Mouse (Mus musculus) heart, adult 11 months (tissue): Measurements from ENCODE around the gene Fundc2.

Source experiments
- DNase-seq: peaks from one replicate; pipeline ENCODE4 v3.0.0; 2022

Fundc2 gene

GRCm38 (mm10) chrX:75382195-75382771 lies at the start of gene Fundc2, which contains the start of gene F8:
Gene Fundc2 (plus strand): TSS chrX:75382399.
Gene F8 (minus strand): TSS chrX:75382615.
- peak; percentile 99 for DNase-seq

GRCm38 (mm10) chrX:75370197-75370596 lies 12.0 kb upstream of the Fundc2 start:
- peak; percentile 79 for DNase-seq

GRCm38 (mm10) chrX:75372666-75373425 lies 9.4 kb upstream of the Fundc2 start:
- DNase-seq: no peak

GRCm38 (mm10) chrX:75376815-75377214 lies 5.4 kb upstream of the Fundc2 start:
- DNase-seq: no peak

GRCm38 (mm10) chrX:75381176-75381575 lies 1.0 kb upstream of the Fundc2 start:
- no peak for DNase-seq

GRCm38 (mm10) chrX:75381699-75382098 lies 500 bp upstream of the Fundc2 start:
- no peak for DNase-seq

- no peak for DNase-seq
These were observed 17.3 kb downstream of the Fundc2 start for GRCm38 (mm10) chrX:75399471-75399870.

GRCm38 (mm10) chrX:75402668-75403067 lies 20.5 kb downstream of the Fundc2 start:
- DNase-seq: peak; percentile 93

- no peak for DNase-seq
These were observed 21.2 kb downstream of the Fundc2 start for GRCm38 (mm10) chrX:75403350-75403749.

- DNase-seq: no peak
These were observed 27.5 kb downstream of the Fundc2 start for GRCm38 (mm10) chrX:75409711-75410110.

- peak; percentile 99 for DNase-seq
These were observed 34.0 kb downstream of the Fundc2 start, which contains the start of the genes Cmc4, Mtcp1 and Brcc3 for GRCm38 (mm10) chrX:75415936-75416785. Gene Cmc4 (minus strand): TSS chrX:75416584. Gene Mtcp1 (minus strand): TSS chrX:75416588. Gene Brcc3 (plus strand): TSS chrX:75416628.
